Mouse (Mus musculus): ENCODE data around the gene Tulp3. TPM values are rescaled to one million over a fixed set of nuclear protein-coding genes. Genes with fewer than 3 reads are reported as not detected.
"Not testable (repeated sequence)": the region's sequence is repeated elsewhere in the genome, so short reads cannot be mapped to it uniquely, and the experiment has no call there.

The Tulp3 gene
- 10 to 100 TPM; 16.2 to 22.1 TPM for total RNA-seq (2021)

- intact Hi-C loops (cut with DNase I), result loop anchor here (2.0 to 5.0 kb wide), 2 partner anchors 124 to 155 kb away; no protein-coding TSS in a partner anchor
- peak; percentile 95 to 98 for DNase-seq (ENCODE audit: low spot score in 2 of 2)
Measured at GRCm38 (mm10) chr6:128355726-128356416, at the start of gene Tulp3. Tulp3 (minus strand) TSS chr6:128355851.

- intact Hi-C loops (cut with DNase I), result no loop called here
- DNase-seq (ENCODE audit: low spot score in 2 of 2), result no peak
Measured at GRCm38 (mm10) chr6:128404708-128405107, 49.1 kb upstream of the Tulp3 start.

DNA sequence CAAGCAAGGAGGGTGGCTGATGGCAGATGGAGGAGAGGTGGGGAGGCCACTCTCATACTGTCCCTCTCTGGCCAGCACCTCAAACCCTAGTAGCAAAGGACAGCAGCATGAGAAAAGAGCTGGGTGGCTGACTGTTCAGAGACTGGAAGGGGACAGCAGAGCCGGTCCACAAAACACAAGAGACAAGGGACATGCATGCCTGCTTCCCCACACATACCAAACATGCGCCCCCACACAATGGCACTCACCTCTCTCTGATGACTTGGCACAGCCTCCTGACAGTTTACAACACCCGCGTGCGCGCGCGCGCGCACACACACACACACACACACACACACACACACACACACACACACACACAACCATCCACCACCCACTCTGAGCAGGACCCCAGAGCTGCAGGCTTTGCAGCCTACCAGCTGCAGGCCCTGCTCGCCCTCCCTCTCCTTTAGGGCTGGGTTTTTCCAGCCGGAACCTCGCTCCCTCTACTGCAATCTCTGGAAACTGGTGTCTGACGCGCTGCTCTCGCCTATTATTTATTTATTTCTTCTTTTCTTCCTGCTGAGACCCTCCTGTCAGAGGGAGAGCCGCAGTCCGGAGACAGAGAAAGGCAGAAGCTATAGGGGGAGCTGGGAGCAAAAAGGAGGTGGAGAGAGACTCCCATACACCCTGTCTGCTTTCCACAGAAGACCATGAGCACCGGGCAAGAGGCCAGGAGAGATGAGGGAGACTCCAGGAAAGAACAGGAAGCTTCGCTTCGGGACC lies 44.0 kb upstream of the Tulp3 start:
- intact Hi-C loops (cut with DNase I), result no loop called here
- peak; percentile 34 to 46 for DNase-seq (ENCODE audit: low spot score in 2 of 2)

- intact Hi-C loops (cut with DNase I), result no loop called here
- no peak for DNase-seq (ENCODE audit: low spot score in 2 of 2)
Measured at GRCm38 (mm10) chr6:128398996-128399395, 43.3 kb upstream of the Tulp3 start, which contains the start of gene Nrip2. Nrip2 (plus strand) TSS chr6:128399296.

DNA sequence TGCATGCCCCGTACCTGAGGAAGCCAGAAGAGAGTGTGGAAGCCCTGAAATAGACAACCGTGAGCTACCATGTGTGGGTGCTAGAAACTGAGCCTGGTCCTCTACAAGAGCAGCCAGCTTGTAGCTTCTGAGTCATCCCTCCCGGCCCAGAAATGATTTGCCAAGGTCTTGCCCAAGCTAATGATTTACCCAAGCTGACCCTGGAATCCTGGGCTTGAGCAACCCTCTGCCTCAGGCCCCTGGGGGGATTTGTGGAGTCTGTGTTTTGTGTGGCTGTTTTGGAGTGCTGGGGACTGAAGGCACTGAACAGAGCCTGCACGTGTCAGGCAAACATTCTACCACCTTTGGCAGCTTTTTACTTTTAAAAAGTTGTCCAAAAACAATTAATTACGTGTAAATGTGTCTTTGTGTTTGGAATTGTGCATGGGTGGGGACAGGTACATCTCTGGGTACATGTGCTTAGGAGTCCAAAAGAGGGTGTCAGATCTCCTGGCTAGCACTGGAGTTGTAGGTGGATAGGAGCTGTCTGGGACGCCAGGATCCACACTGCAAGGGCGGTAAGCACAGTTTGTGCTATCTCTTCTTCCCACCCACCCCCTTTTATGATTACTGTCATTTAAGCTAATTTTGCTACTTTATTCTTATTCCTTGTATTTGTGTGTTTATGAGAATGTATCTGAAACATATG lies 42.1 kb upstream of the Tulp3 start:
- intact Hi-C loops (cut with DNase I), result no loop called here
- no peak for DNase-seq (ENCODE audit: low spot score in 2 of 2)

GRCm38 (mm10) chr6:128390683-128391082 lies 35.0 kb upstream of the Tulp3 start:
- intact Hi-C loops (cut with DNase I), result no loop called here
- DNase-seq (ENCODE audit: low spot score in 2 of 2), result no peak

GRCm38 (mm10) chr6:128389185-128389584 lies 33.5 kb upstream of the Tulp3 start:
- intact Hi-C loops (cut with DNase I), result no loop called here
- DNase-seq (ENCODE audit: low spot score in 2 of 2), result no peak

- intact Hi-C loops (cut with DNase I), result no loop called here
- DNase-seq (ENCODE audit: low spot score in 2 of 2), result no peak
Measured at GRCm38 (mm10) chr6:128385026-128385425, 29.4 kb upstream of the Tulp3 start.

GRCm38 (mm10) chr6:128383752-128384151 lies 28.1 kb upstream of the Tulp3 start:
- intact Hi-C loops (cut with DNase I), result no loop called here
- DNase-seq (ENCODE audit: low spot score in 2 of 2), result no peak

GRCm38 (mm10) chr6:128381254-128381653 lies 25.6 kb upstream of the Tulp3 start:
- intact Hi-C loops (cut with DNase I), result no loop called here
- DNase-seq (ENCODE audit: low spot score in 2 of 2), result no peak

DNA sequence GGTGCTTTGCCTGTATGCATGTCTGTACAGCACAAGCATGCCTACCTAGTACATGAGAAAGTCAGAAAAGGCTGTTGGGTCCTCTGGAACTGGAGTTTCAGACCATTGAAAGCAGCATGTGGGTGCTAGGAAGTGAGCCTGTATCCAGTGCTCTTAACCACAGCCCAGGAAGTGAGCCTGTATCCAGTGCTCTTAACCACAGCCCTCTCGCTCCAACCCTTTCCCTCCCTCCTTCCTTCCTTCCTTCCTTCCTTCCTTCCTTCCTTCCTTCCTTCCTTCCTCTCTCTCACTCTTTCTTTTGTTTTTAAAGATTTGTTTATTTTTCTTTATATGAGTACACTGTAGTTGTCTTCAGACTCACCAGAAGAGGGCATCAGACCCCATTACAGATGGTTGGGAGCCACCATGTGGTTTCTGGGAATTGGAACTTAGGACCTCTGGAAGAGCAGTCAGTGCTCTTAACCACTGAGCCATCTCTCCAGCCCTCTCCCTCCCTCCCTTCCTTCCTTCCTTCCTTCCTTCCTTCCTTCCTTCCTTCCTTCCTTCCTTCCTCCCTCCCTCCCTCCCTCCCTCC lies 25.0 kb upstream of the Tulp3 start:
- DNase-seq (ENCODE audit: low spot score in 2 of 2); intact Hi-C loops (cut with DNase I): not testable (repeated sequence)

GRCm38 (mm10) chr6:128379636-128380035 lies 24.0 kb upstream of the Tulp3 start:
- no peak for DNase-seq (ENCODE audit: low spot score in 2 of 2)
- intact Hi-C loops (cut with DNase I), result no loop called here

- DNase-seq (ENCODE audit: low spot score in 2 of 2), result no peak
- intact Hi-C loops (cut with DNase I), result no loop called here
Measured at GRCm38 (mm10) chr6:128376371-128377085, 20.9 kb upstream of the Tulp3 start.

DNA sequence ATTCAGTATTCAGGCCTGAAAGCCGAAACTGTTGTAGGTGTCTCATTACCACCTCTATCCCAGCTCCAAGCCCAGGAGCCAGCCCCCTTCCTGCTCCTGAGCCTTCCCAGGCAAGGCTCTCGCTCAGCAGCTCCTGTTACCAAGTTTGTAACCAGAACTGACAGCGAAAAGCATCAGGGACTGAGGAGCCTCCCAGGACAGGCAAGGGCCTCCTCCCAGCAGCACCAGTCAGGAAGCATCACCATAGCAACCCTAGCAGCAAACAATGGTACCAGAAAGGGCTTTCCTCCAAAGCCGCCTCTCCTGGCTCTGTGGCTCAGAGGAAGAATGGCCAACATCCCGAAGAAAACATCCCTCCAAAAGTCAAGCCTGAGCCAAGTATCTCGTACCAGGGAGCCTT lies 19.5 kb upstream of the Tulp3 start, which contains the start of the genes Tex52 and Gm44596:
Tex52 (plus strand) TSS at position 265 of the 400 bp plus-strand sequence.
Gm44596 (plus strand) TSS at position 312 of the 400 bp plus-strand sequence.
- intact Hi-C loops (cut with DNase I), result no loop called here
- peak in 1 of 2 experiments; percentile 56 for DNase-seq (ENCODE audit: low spot score in 2 of 2)

- DNase-seq (ENCODE audit: low spot score in 2 of 2), result no peak
- intact Hi-C loops (cut with DNase I), result no loop called here
Measured at GRCm38 (mm10) chr6:128370040-128370439, 14.4 kb upstream of the Tulp3 start.

DNA sequence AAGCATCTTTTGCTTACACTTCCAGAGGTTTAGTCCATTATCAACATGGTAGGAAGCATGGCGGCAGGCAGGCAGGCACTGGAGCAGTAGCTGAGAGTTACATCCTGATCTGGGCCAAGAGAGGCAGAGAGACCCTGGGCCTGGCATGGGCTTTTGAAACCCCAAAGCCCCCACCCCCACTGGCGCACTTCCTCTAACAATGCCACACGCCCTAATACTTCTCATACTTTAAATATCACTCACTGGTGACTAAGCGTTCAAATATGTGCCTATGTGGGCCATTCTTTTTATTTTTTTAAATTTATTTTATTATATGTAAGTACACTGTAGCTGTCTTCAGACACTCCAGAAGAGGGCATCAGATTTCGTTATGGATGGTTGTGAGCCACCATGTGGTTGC lies 10.8 kb upstream of the Tulp3 start:
- no peak for DNase-seq (ENCODE audit: low spot score in 2 of 2)
- intact Hi-C loops (cut with DNase I), result no loop called here

GRCm38 (mm10) chr6:128364721-128365120 lies 9.1 kb upstream of the Tulp3 start:
- intact Hi-C loops (cut with DNase I), result loop anchor here (5.0 kb wide), 1 partner anchor 48 kb away; no protein-coding TSS in a partner anchor
- DNase-seq (ENCODE audit: low spot score in 2 of 2), result no peak

- peak in 1 of 2 experiments; percentile 18 for DNase-seq (ENCODE audit: low spot score in 2 of 2)
- intact Hi-C loops (cut with DNase I), result loop anchor here (5.0 kb wide), 1 partner anchor 49 kb away; no protein-coding TSS in a partner anchor
Measured at GRCm38 (mm10) chr6:128363007-128363825, 7.6 kb upstream of the Tulp3 start.

All from left cerebral cortex, postnatal 25 days (tissue).